Mouse (Mus musculus) colon, adult 2 months (tissue): ENCODE results near the gene Lcn3. TPM values are rescaled to one million over a fixed set of nuclear protein-coding genes. Genes with fewer than 3 reads are reported as not detected.

Source experiments
- polyA plus RNA-seq: library from polyadenylated mRNA; depleted of rRNA; stranded (reverse); fragments of >200 nt; gene quantifications from 2 replicates; pipeline ENCODE4 v1.2.3, GENCODE M21; 2012; rRNA removed

Gene Lcn3
- polyA plus RNA-seq: not detected in 2 replicates

GRCm38 (mm10) chr2:25765269-25765668, at the start of gene Lcn3:
Lcn3 (plus strand) TSS chr2:25765569.

DNA sequence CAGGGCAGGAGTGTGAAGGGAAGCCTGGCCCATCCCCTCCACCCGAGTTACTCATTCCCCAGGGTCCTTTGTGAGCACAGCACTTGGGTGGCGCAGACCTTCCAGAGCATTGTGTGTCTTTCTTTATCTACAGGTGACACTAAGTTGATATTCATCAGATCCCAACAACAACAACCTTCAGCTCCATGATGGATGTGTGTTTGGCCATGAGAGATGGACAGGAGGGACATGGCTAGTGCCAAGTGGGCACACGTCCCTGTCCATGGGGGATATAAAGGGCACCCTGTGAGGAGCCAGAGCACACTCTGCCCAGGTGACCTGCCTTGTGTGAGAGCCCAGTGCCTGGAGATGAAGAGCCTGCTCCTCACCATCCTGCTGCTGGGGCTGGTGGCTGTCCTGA, 28.7 kb upstream of the Lcn3 start, which contains the start of gene Obp2b:
Gene Obp2b (plus strand): TSS at position 301 of the 400 bp plus-strand sequence.

GRCm38 (mm10) chr2:25776717-25777116, 11.3 kb downstream of the Lcn3 start, which contains the start of gene Lcn11:
Lcn11 (plus strand) TSS chr2:25777017.

GRCm38 (mm10) chr2:25781957-25782356, 16.6 kb downstream of the Lcn3 start, which contains the start of gene Gm13539:
Gm13539 (plus strand) TSS chr2:25782257.

DNA sequence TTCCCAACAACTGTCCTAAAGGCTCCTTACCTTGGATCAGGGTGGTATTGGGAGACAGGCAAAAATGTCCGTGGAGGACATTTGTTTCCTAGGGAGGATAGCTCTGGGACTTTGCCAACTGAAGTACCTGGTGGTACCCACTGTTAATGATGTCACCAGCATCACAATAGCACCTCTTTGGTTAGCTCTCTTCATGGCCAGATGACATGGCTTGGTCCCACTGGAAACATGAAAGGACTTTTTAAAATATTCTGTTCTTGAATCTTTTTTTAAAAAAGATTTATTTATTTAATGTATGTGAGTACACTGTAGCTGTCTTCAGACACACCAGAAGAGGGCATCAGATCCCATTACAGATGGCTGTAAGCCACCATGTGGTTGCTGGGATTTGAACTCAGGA, 50.4 kb downstream of the Lcn3 start, which contains the start of gene Glt6d1:
Gene Glt6d1 (minus strand): TSS at position 101 of the 400 bp plus-strand sequence.

Other genes starting within 250 kb of the Lcn3 start
- gene Traf2, start 218.6 kb upstream of the Lcn3 start, polyA plus RNA-seq: 13.4 and 15.1 TPM in 2 replicates
- gene Edf1, start 207.7 kb upstream of the Lcn3 start, polyA plus RNA-seq: 208 and 259 TPM in 2 replicates
- 3.1 and 10.3 TPM in 2 replicates for gene Mamdc4, start 190.7 kb upstream of the Lcn3 start, polyA plus RNA-seq
- 20.9 and 24.9 TPM in 2 replicates for gene Phpt1, start 190.3 kb upstream of the Lcn3 start, polyA plus RNA-seq
- gene Ajm1, start 183.8 kb upstream of the Lcn3 start, polyA plus RNA-seq: 2.2 and 2.4 TPM in 2 replicates
- gene Rabl6, start 157.0 kb upstream of the Lcn3 start, polyA plus RNA-seq: 64.1 and 64.2 TPM in 2 replicates
- 0.07 TPM in 2 replicates for gene Ccdc183, start 147.9 kb upstream of the Lcn3 start, polyA plus RNA-seq
- gene Tmem141, start 143.6 kb upstream of the Lcn3 start, polyA plus RNA-seq: 20.6 and 23.5 TPM in 2 replicates
- gene Fcna, start 137.5 kb upstream of the Lcn3 start, polyA plus RNA-seq: 9.5 and 10.1 TPM in 2 replicates
- gene Lcn8, start 112.4 kb upstream of the Lcn3 start, polyA plus RNA-seq: not detected in 2 replicates
- gene Lcn5, start 107.6 kb upstream of the Lcn3 start, polyA plus RNA-seq: not detected in 2 replicates
- gene Lcn6, start 88.8 kb upstream of the Lcn3 start, polyA plus RNA-seq: not detected in 2 replicates
- gene Lcn10, start 82.8 kb upstream of the Lcn3 start, polyA plus RNA-seq: not detected in 2 replicates
- not detected in 2 replicates for gene Obp2a, start 65.5 kb upstream of the Lcn3 start, polyA plus RNA-seq
- 43.1 and 46.6 TPM in 2 replicates for gene Bmyc, start 58.8 kb upstream of the Lcn3 start, polyA plus RNA-seq
- not detected in 2 replicates for gene Obp2b, start 28.6 kb upstream of the Lcn3 start, polyA plus RNA-seq
- not detected in 2 replicates for gene Lcn11, start 11.4 kb downstream of the Lcn3 start, polyA plus RNA-seq
- not detected in 2 replicates for gene Gm13539, start 16.7 kb downstream of the Lcn3 start, polyA plus RNA-seq
- gene Glt6d1, start 50.3 kb downstream of the Lcn3 start, polyA plus RNA-seq: not detected in 2 replicates
- not detected in 2 replicates for gene Lcn9, start 57.6 kb downstream of the Lcn3 start, polyA plus RNA-seq
- not detected in 2 replicates for gene Sohlh1, start 81.7 kb downstream of the Lcn3 start, polyA plus RNA-seq
- 2.3 and 4.0 TPM in 2 replicates for gene Kcnt1, start 98.2 kb downstream of the Lcn3 start, polyA plus RNA-seq
- 3.7 and 8.0 TPM in 2 replicates for gene Camsap1, start 217.7 kb downstream of the Lcn3 start, polyA plus RNA-seq